Mouse (Mus musculus) midbrain, embryonic 15.5 days (tissue): ENCODE data around the gene Gm20890. TPM values are rescaled to one million over a fixed set of nuclear protein-coding genes. Genes with fewer than 3 reads are reported as not detected.
"Not testable (repeated sequence)": the region's sequence is repeated elsewhere in the genome, so short reads cannot be mapped to it uniquely, and the experiment has no call there.

Source experiments
- ATAC-seq: fragments of 200-750 bp; cut with Nextera tagmentation; replicated peaks from 2 replicates; pipeline ENCODE4 v1.8.0; 2017; ENCODE audit warnings: moderate TSS enrichment
- H3K27ac ChIP-seq: fragments of 300-500 bp; sonication (generic); 2 replicates; pipeline ENCODE4 v1.5.1; 2015; ENCODE audit warnings: mild to moderate bottlenecking, inconsistent platforms
- H3K27me3 ChIP-seq: fragments of 300-500 bp; sonication (generic); replicated peaks from 2 replicates; pipeline ENCODE4 v1.6.1; 2015; ENCODE audit warnings: inconsistent platforms
- H3K36me3 ChIP-seq: fragments of 300-500 bp; sonication (generic); replicated peaks from 2 replicates; pipeline ENCODE4 v1.6.1; 2015; ENCODE audit warnings: inconsistent platforms
- H3K4me1 ChIP-seq: fragments of 300-500 bp; sonication (generic); 2 replicates; pipeline ENCODE4 v1.6.1; 2015; ENCODE audit warnings: inconsistent platforms
- H3K4me2 ChIP-seq: fragments of 300-500 bp; sonication (generic); 2 replicates; pipeline ENCODE4 v1.6.1; 2015; ENCODE audit warnings: inconsistent platforms, mild to moderate bottlenecking, moderate library complexity
- H3K4me3 ChIP-seq: fragments of 300-500 bp; sonication (generic); 2 replicates; pipeline ENCODE4 v1.5.1; 2015; ENCODE audit warnings: mild to moderate bottlenecking, inconsistent platforms
- H3K9ac ChIP-seq: fragments of 300-500 bp; sonication (generic); 2 replicates; pipeline ENCODE4 v1.6.1; 2015; ENCODE audit warnings: mild to moderate bottlenecking, inconsistent platforms
- H3K9me3 ChIP-seq: fragments of 300-500 bp; sonication (generic); 2 replicates; pipeline ENCODE4 v1.6.1; 2016; ENCODE audit warnings: inconsistent platforms
- WGBS: fragments of 180-500 bp; shearing (Covaris S2); methylation state at CpG from one replicate; pipeline ENCODE4 v1.1.7; 2015; ENCODE audit warnings: mixed read lengths; 5-methylcytosine and 5-hydroxymethylcytosine counted together
- polyA plus RNA-seq: library from polyadenylated mRNA; unstranded; fragments of >200 nt; fragmentation: Nextera tagmentation; extraction: Ambion mirVana; gene quantifications from 2 replicates; pipeline ENCODE4 v1.2.1, GENCODE M21; 2015

The Gm20890 gene
- polyA plus RNA-seq = not detected in 2 replicates

DNA sequence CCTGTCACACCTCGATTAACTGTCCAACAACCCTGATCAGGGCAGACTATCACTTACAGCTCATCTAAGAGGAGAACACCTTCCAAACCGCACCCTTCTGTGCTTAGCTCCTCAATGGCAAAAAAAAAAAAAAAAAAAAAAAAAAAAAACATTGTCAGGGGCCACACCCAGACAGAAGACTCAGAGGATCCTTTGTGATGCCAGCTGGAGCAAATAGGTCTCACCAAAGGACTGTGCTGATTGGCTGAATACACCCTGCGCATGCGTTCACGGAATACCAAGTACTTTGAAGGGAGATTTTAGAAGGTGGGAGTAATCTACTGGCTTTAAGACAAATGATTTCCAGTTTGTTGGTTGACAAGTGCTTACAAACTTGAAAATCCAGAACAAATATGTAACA is at the start of gene Gm20890:
TSS of gene Gm20890 (minus strand) at position 101 of the 400 bp plus-strand sequence.
- H3K27me3 ChIP-seq = not testable (repeated sequence)
- WGBS = no CpG with 5 or more reads among the region's 5 CpGs

More for the DNA sequence above, at the start of gene Gm20890:
- not testable (repeated sequence) for H3K27ac ChIP-seq, H3K4me1 ChIP-seq, H3K4me2 ChIP-seq, ATAC-seq, H3K4me3 ChIP-seq, H3K36me3 ChIP-seq, H3K9ac ChIP-seq, H3K9me3 ChIP-seq
